Mouse (Mus musculus) embryonic facial prominence, embryonic 14.5 days (tissue): ENCODE measurements around the gene Sidt2. TPM values are rescaled to one million over a fixed set of nuclear protein-coding genes. Genes with fewer than 3 reads are reported as not detected.

Experiments
- ATAC-seq: fragments of 200-750 bp; cut with Nextera tagmentation; 2 replicates; pipeline ENCODE4 v1.8.0; 2017; ENCODE audit warnings: low read depth, moderate number of reproducible peaks, moderate TSS enrichment
- DNase-seq: peaks from one replicate; pipeline ENCODE4 v3.0.0-alpha.2; 2015; ENCODE audit warnings: low spot score
- H3K27ac ChIP-seq: fragments of 300-500 bp; sonication (generic); replicated peaks from 2 replicates; pipeline ENCODE4 v1.5.1; 2014; ENCODE audit warnings: low read depth, mild to moderate bottlenecking, low read length, moderate library complexity
- H3K27me3 ChIP-seq: fragments of 300-500 bp; sonication (generic); replicated peaks from 2 replicates; pipeline ENCODE4 v1.6.1; 2014; ENCODE audit warnings: low read length; ENCODE audit not compliant: control insufficient read depth, insufficient read depth
- H3K36me3 ChIP-seq: fragments of 300-500 bp; sonication (generic); 2 replicates; pipeline ENCODE4 v1.6.1; 2014; ENCODE audit warnings: low read length, mixed read lengths; ENCODE audit not compliant: control insufficient read depth, insufficient read depth
- H3K4me1 ChIP-seq: fragments of 300-500 bp; sonication (generic); 2 replicates; pipeline ENCODE4 v1.6.1; 2014; ENCODE audit warnings: antibody characterized with exemption, low read length; ENCODE audit not compliant: control insufficient read depth, insufficient read depth
- H3K4me2 ChIP-seq: fragments of 300-500 bp; sonication (generic); 2 replicates; pipeline ENCODE4 v1.6.1; 2014; ENCODE audit warnings: low read depth, mild to moderate bottlenecking, low read length, moderate library complexity, mixed read lengths
- H3K4me3 ChIP-seq: fragments of 300-500 bp; sonication (generic); 2 replicates; pipeline ENCODE4 v1.5.1; 2014; ENCODE audit warnings: low read depth, mild to moderate bottlenecking, low read length
- H3K9ac ChIP-seq: fragments of 300-500 bp; sonication (generic); 2 replicates; pipeline ENCODE4 v1.6.1; 2014; ENCODE audit warnings: low read depth, mild to moderate bottlenecking, low read length, moderate library complexity, mixed read lengths
- H3K9me3 ChIP-seq: fragments of 300-500 bp; sonication (generic); 2 replicates; pipeline ENCODE4 v1.6.1; 2016; ENCODE audit warnings: low read length; ENCODE audit not compliant: control insufficient read depth
- WGBS: fragments of 180-500 bp; shearing (Covaris S2); extraction: QIAGEN DNeasy Blood & Tissue Kit; methylation state at CpG from one replicate; pipeline ENCODE4 v1.1.7; 2014; 5-methylcytosine and 5-hydroxymethylcytosine counted together
- microRNA-seq: library from miRNA; unstranded; fragments of <30 nt; microRNA quantifications from one replicate; pipeline ENCODE4, GENCODE M21; 2016; ENCODE audit warnings: borderline number of aligned reads
- polyA plus RNA-seq: library from polyadenylated mRNA; unstranded; fragments of >200 nt; fragmentation: Nextera tagmentation; extraction: Ambion mirVana; gene quantifications from 2 replicates; pipeline ENCODE4 v1.2.1, GENCODE M21; 2014

Sidt2 gene
- polyA plus RNA-seq, 1 experiment from 2014 or later = 47.9 TPM

DNA sequence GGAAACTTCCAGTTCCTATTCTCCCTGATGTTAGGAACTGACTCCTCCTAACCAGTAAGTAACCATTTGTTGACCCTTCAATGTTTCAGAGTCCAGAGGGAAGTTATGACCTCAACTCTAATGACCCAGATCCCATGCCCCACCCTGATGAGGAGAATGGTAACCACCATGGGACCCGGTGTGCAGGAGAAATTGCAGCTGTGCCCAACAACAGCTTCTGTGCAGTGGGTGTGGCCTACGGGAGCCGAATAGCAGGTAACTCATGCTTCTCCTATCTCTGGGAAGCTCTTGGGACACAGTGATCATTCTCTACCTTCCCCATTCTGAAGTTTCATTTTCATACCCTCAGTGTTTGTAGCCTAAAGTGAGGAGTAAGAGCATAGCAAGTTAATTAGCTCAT, 44.1 kb downstream of the Sidt2 start:
- WGBS = 93% methylated on average over 3 of the region's 3 CpGs
- no peaks in the 10 kb centered on the region for H3K27me3 ChIP-seq
- no peak overlapping the region for H3K9ac ChIP-seq
- no peak for ATAC-seq
- no peak overlapping the region for H3K4me2 ChIP-seq
- peaks cover 6% of the 10 kb centered on the region; the same call in 1 of the 2 replicates for H3K4me1 ChIP-seq
- H3K9me3 ChIP-seq = no peaks in the 10 kb centered on the region
- no peak overlapping the region for H3K4me3 ChIP-seq
- H3K36me3 ChIP-seq = peaks cover 73% of the 10 kb centered on the region
- no peak for DNase-seq
- no peak overlapping the region for H3K27ac ChIP-seq

GRCm38 (mm10) chr9:45907078-45907428, 48.0 kb downstream of the Sidt2 start:
- H3K27ac ChIP-seq = peak overlapping the region; percentile 91
- peak overlapping the region; percentile 85 for H3K4me2 ChIP-seq
- H3K9me3 ChIP-seq = no peaks in the 10 kb centered on the region
- peaks cover 12% of the 10 kb centered on the region for H3K4me1 ChIP-seq
- peak; percentile 28 for ATAC-seq
- peaks cover 50% of the 10 kb centered on the region for H3K36me3 ChIP-seq
- H3K27me3 ChIP-seq = no peaks in the 10 kb centered on the region
- 2% methylated on average over 13 of the region's 19 CpGs for WGBS
- H3K9ac ChIP-seq = peak overlapping the region; percentile 94
- peak overlapping the region; percentile 95 for H3K4me3 ChIP-seq
- DNase-seq = peak; percentile 10

GRCm38 (mm10) chr9:45906355-45907077, 48.5 kb downstream of the Sidt2 start, which contains the start of the genes Pcsk7 and Rnf214:
Gene Pcsk7 (plus strand): TSS chr9:45906497.
Gene Rnf214 (minus strand): TSS chr9:45906911.
- ATAC-seq (peak; percentile 94), DNase-seq (peak; percentile 91)
- Histone ChIP-seq H3K36me3 (peaks cover 50% of the 10 kb centered on the region), H3K27me3 (no peaks in the 10 kb centered on the region), H3K27ac (peak within 1 kb of the TSS; percentile 91), H3K9ac (peak within 1 kb of the TSS; percentile 94), H3K4me1 (peaks cover 12% of the 10 kb centered on the region), H3K9me3 (no peaks in the 10 kb centered on the region), H3K4me3 (peak within 1 kb of the TSS; percentile 95), H3K4me2 (peak within 1 kb of the TSS; percentile 85)
- 0% methylated on average over 47 of the region's 80 CpGs for WGBS

GRCm38 (mm10) chr9:45905811-45906237, 49.2 kb downstream of the Sidt2 start:
- Histone ChIP-seq H3K9ac (peak overlapping the region; percentile 94), H3K36me3 (peaks cover 44% of the 10 kb centered on the region), H3K4me3 (peak overlapping the region; percentile 95), H3K27ac (peak overlapping the region; percentile 91), H3K27me3 (no peaks in the 10 kb centered on the region), H3K4me2 (peak overlapping the region; percentile 85), H3K9me3 (no peaks in the 10 kb centered on the region), H3K4me1 (peaks cover 12% of the 10 kb centered on the region)
- DNase-seq = peak; percentile 18
- WGBS = 2% methylated on average over 14 of the region's 27 CpGs
- peak; percentile 45 for ATAC-seq

DNA sequence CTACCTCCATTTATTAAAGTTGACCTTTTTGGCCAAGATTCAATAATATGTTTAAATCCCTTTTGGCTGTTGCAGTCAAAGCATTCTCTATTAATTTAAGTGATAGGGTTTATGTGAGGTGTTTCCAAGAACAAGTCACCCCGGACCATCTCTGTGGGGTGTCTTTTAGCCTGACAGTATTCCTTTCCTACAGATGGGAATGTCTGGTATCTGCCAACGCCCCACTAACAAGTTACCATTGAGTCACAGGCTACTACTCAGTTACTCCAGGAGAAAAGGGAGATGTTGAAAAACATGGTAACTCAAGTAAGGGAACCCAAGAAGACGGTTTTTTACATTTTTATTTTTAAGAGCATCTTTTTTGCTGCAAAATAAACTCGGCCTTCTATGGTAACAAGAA, 49.9 kb downstream of the Sidt2 start:
- Histone ChIP-seq H3K36me3 (peaks cover 39% of the 10 kb centered on the region), H3K4me2 (peak overlapping the region; percentile 85), H3K27me3 (no peaks in the 10 kb centered on the region), H3K4me1 (peaks cover 12% of the 10 kb centered on the region), H3K4me3 (peak overlapping the region; percentile 95), H3K27ac (peak overlapping the region; percentile 91), H3K9ac (peak overlapping the region; percentile 94), H3K9me3 (no peaks in the 10 kb centered on the region)
- 56% methylated on average over 4 of the region's 4 CpGs for WGBS
- DNase-seq (no peak), ATAC-seq (no peak)

- Histone ChIP-seq H3K4me3 (no peak overlapping the region), H3K36me3 (peaks cover 96% of the 10 kb centered on the region), H3K27ac (no peak overlapping the region), H3K9ac (no peak overlapping the region), H3K4me2 (no peak overlapping the region), H3K4me1 (no peaks in the 10 kb centered on the region), H3K27me3 (no peaks in the 10 kb centered on the region), H3K9me3 (no peaks in the 10 kb centered on the region)
- DNase-seq = no peak
- ATAC-seq = no peak
These were observed 61.4 kb downstream of the Sidt2 start for GRCm38 (mm10) chr9:45893681-45894080.

Small RNAs within 50 kb of the gene (microRNA-seq; reads per million reads assigned to microRNA genes)
- gene Mir7087 = not detected

Other genes starting within 250 kb of the Sidt2 start
- 26.2 and 27.6 TPM in 2 replicates for gene Cep164, start 126.6 kb downstream of the Sidt2 start, polyA plus RNA-seq
- gene Bace1, start 116.7 kb downstream of the Sidt2 start, polyA plus RNA-seq = 40.6 and 41.3 TPM in 2 replicates
- gene Pcsk7, start 48.8 kb downstream of the Sidt2 start, polyA plus RNA-seq = 16.3 and 18.9 TPM in 2 replicates
- gene Rnf214, start 48.3 kb downstream of the Sidt2 start, polyA plus RNA-seq = 47.7 and 50.3 TPM in 2 replicates
- gene Tagln, start 19.2 kb downstream of the Sidt2 start, polyA plus RNA-seq = 52.6 and 59.1 TPM in 2 replicates
- 167 and 188 TPM in 2 replicates for gene Pafah1b2, start 57.4 kb upstream of the Sidt2 start, polyA plus RNA-seq
- gene Sik3, start 57.6 kb upstream of the Sidt2 start, polyA plus RNA-seq = 11.5 and 13.4 TPM in 2 replicates